ENCODE assay signal across 13 mouse cellular contexts in the genomic region with DNA sequence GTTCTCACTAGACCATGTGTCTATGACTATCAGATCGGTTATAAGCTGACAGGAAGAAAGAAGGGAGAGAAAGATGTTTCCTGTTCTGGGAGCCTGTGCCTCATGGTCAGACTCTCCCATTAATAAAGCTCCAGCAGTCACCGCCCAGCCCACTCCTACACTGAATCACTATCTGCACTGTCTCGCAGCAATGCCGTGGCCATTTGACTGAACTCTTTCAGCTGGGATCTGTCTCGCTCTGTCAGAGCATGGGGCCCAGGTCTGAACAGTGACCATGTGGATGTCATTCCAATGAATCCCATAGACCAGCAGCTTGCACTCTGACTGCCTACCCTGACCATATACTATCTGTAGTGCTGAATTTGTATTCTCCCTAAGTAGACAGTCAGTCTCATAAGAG.
DNase-seq lines count a peak whose midpoint lies in the region; ATAC-seq and TF ChIP-seq lines count a peak whose summit lies in the region.
"Had no signal": no experiment of that assay in that cellular context is flagged by ENCODE, and none has a peak within 500 bp of the region (broad histone marks: within the 10 kb centered on the region; RNA-seq: fewer than 3 reads in every experiment).

No protein-coding gene starts in this region.

- 18% methylated on average over 5 of the region's 5 CpGs for WGBS in kidney, postnatal 0 days
- WGBS in liver, embryonic 12.5 days (ENCODE audit: insufficient replicate concordance): 12% methylated on average over 5 of the region's 5 CpGs
- 67% methylated on average over 5 of the region's 5 CpGs for WGBS in hindbrain, embryonic 16.5 days

- peak; percentile 79 for DNase-seq in heart, adult 11 months
- no peak for DNase-seq in heart, adult 9 months (ENCODE audit: low spot score in 2 of 2)
- peak; percentile 70 for DNase-seq in kidney, postnatal 0 days (ENCODE audit: low spot score)
- DNase-seq in kidney, adult 11 months: no peak
- peak; percentile 59 for DNase-seq in adrenal gland, postnatal 14 days
- DNase-seq in frontal cortex, postnatal 25 days (ENCODE audit: low spot score in 2 of 2): no peak
- DNase-seq: B cell, adult 2 months; cerebellum, adult 11-12 months; lung, adult 2 months; right cerebral cortex, postnatal 4 days had no signal

- H3K4me3 ChIP-seq in kidney, postnatal 0 days (replicated peaks; ENCODE audit: low read depth, low read length): no peak overlapping the region
- no peak overlapping the region for H3K4me3 ChIP-seq in liver, embryonic 12.5 days
- H3K4me3 ChIP-seq in hindbrain, embryonic 16.5 days (ENCODE audit: low read length): no peak overlapping the region
- H3K4me3 ChIP-seq: embryonic facial prominence, embryonic 13.5 days had no signal

- H3K4me2 ChIP-seq in kidney, postnatal 0 days (ENCODE audit: low read length): no peak overlapping the region
- no peak overlapping the region for H3K4me2 ChIP-seq in liver, embryonic 12.5 days
- H3K4me2 ChIP-seq in hindbrain, embryonic 16.5 days (ENCODE audit: low read length): no peak overlapping the region
- H3K4me2 ChIP-seq: embryonic facial prominence, embryonic 13.5 days had no signal

- no peaks in the 10 kb centered on the region for H3K27me3 ChIP-seq in kidney, postnatal 0 days (ENCODE audit: insufficient read depth, low read length)
- H3K27me3 ChIP-seq in liver, embryonic 12.5 days (replicated peaks): no peaks in the 10 kb centered on the region
- no peaks in the 10 kb centered on the region for H3K27me3 ChIP-seq in hindbrain, embryonic 16.5 days (replicated peaks; ENCODE audit: control insufficient read depth, insufficient read depth, low read length)
- H3K27me3 ChIP-seq: embryonic facial prominence, embryonic 13.5 days had no signal

- ATAC-seq in kidney, postnatal 0 days (replicated peaks; ENCODE audit: low FRiP score, low read depth): 0 out of 2 replicates have a peak, but pooled peaks have one; percentile 29
- ATAC-seq in liver, embryonic 12.5 days: peak; percentile 55
- ATAC-seq in hindbrain, embryonic 16.5 days: no peak

- H3K9ac ChIP-seq in kidney, postnatal 0 days (ENCODE audit: low read depth, low read length): no peak overlapping the region
- no peak overlapping the region for H3K9ac ChIP-seq in liver, embryonic 12.5 days
- H3K9ac ChIP-seq in hindbrain, embryonic 16.5 days (ENCODE audit: low read depth, low read length): no peak overlapping the region
- H3K9ac ChIP-seq: embryonic facial prominence, embryonic 13.5 days had no signal

- H3K36me3 ChIP-seq in kidney, postnatal 0 days (ENCODE audit: insufficient read depth, low read length): no peaks in the 10 kb centered on the region
- H3K36me3 ChIP-seq in liver, embryonic 12.5 days: no peaks in the 10 kb centered on the region
- H3K36me3 ChIP-seq in hindbrain, embryonic 16.5 days (ENCODE audit: control insufficient read depth, insufficient read depth, low read length): no peaks in the 10 kb centered on the region
- H3K36me3 ChIP-seq: embryonic facial prominence, embryonic 13.5 days had no signal

- TF ChIP-seq CTCF in kidney, postnatal 0 days (IDR thresholded peaks at IDR 0.05; ENCODE audit: low read depth): no peak

- H3K27ac ChIP-seq in kidney, postnatal 0 days: no peak overlapping the region
- no peak overlapping the region for H3K27ac ChIP-seq in liver, embryonic 12.5 days
- no peak overlapping the region for H3K27ac ChIP-seq in hindbrain, embryonic 16.5 days (ENCODE audit: low read depth, low read length)
- H3K27ac ChIP-seq: embryonic facial prominence, embryonic 13.5 days had no signal

- H3K9me3 ChIP-seq in kidney, postnatal 0 days (replicated peaks; ENCODE audit: low read length): no peaks in the 10 kb centered on the region
- H3K9me3 ChIP-seq in liver, embryonic 12.5 days (replicated peaks): no peaks in the 10 kb centered on the region
- H3K9me3 ChIP-seq in hindbrain, embryonic 16.5 days (ENCODE audit: control insufficient read depth, low read length): no peaks in the 10 kb centered on the region
- H3K9me3 ChIP-seq: embryonic facial prominence, embryonic 13.5 days had no signal

- H3K4me1 ChIP-seq in kidney, postnatal 0 days (replicated peaks; ENCODE audit: insufficient read depth, low read length): no peaks in the 10 kb centered on the region
- peaks cover 9% of the 10 kb centered on the region; the same call in 1 of the 2 replicates for H3K4me1 ChIP-seq in liver, embryonic 12.5 days
- H3K4me1 ChIP-seq in hindbrain, embryonic 16.5 days (ENCODE audit: control insufficient read depth, insufficient read depth, low read depth, low read length): no peaks in the 10 kb centered on the region
- H3K4me1 ChIP-seq: embryonic facial prominence, embryonic 13.5 days had no signal

Comparison
In these comparisons a context has a peak if more than half of its experiments do, and no peak if none do; other contexts are left out.
1. DNase-seq: peak in heart, adult 11 months (single experiment), kidney, postnatal 0 days (single experiment) and adrenal gland, postnatal 14 days (single experiment); none in heart, adult 9 months (0 of 2), kidney, adult 11 months (single experiment) and frontal cortex, postnatal 25 days (0 of 2).